ENCODE assay signal across 9 mouse cellular contexts in genomic region chr7:130475970-130476369, GRCm38 (mm10). TPM values are rescaled to one million over a fixed set of nuclear protein-coding genes. Genes with fewer than 3 reads are reported as not detected.
DNase-seq lines count a peak whose midpoint lies in the region; ATAC-seq and TF ChIP-seq lines count a peak whose summit lies in the region.
"Had no signal": no experiment of that assay in that cellular context is flagged by ENCODE, and none has a peak within 500 bp of the region (broad histone marks: within the 10 kb centered on the region; RNA-seq: fewer than 3 reads in every experiment).

No protein-coding gene starts in this region.

- peak; percentile 88 for ATAC-seq in forebrain, embryonic 15.5 days (replicated peaks)

- no peak overlapping the region for H3K4me2 ChIP-seq in forebrain, embryonic 15.5 days (replicated peaks)

- no peaks in the 10 kb centered on the region for H3K27me3 ChIP-seq in spleen, adult 2 months (ENCODE audit: control insufficient read depth, insufficient read depth, low read length)
- H3K27me3 ChIP-seq in forebrain, embryonic 15.5 days: no peaks in the 10 kb centered on the region

- H3K4me3 ChIP-seq in spleen, adult 2 months (ENCODE audit: extremely low read depth, insufficient read depth, insufficient read length): no peak overlapping the region
- H3K4me3 ChIP-seq in forebrain, embryonic 15.5 days: no peak overlapping the region
- H3K4me3 ChIP-seq: erythroblast, embryonic 14.5 days had no signal

- no peak for DNase-seq in spleen, adult 2 months (ENCODE audit: low read depth in 1 of 2, low spot score in 2 of 2)
- DNase-seq in spleen, adult 12 weeks (ENCODE audit: low spot score): no peak
- DNase-seq in cerebellum, adult 11 months: peak; percentile 28
- peak; percentile 35 for DNase-seq in hindlimb bud, embryonic 11.5 days (ENCODE audit: extremely low spot score, low read depth, low spot score)
- peak; percentile 27 to 31 for DNase-seq in layer of hippocampus, postnatal 36 days
- peak; percentile 71 for DNase-seq in lung, postnatal 36 days
- peak; percentile 11 for DNase-seq in right cerebral cortex, postnatal 4 days

- TF ChIP-seq CTCF in spleen, adult 2 months (IDR thresholded peaks at IDR 0.05; ENCODE audit: extremely low read depth, insufficient read depth, insufficient read length, insufficient replicate concordance): peak; percentile 35; the same call in 1 of the 2 replicates

- no peaks in the 10 kb centered on the region for H3K4me1 ChIP-seq in spleen, adult 2 months (ENCODE audit: control insufficient read depth, insufficient read depth, insufficient read length)
- peaks cover 4% of the 10 kb centered on the region for H3K4me1 ChIP-seq in forebrain, embryonic 15.5 days

- H3K9ac ChIP-seq in forebrain, embryonic 15.5 days (replicated peaks): no peak overlapping the region

- H3K9me3 ChIP-seq in forebrain, embryonic 15.5 days: no peaks in the 10 kb centered on the region

- no peak overlapping the region for H3K27ac ChIP-seq in spleen, adult 2 months (ENCODE audit: insufficient read depth, low read length)
- H3K27ac ChIP-seq in forebrain, embryonic 15.5 days (replicated peaks): no peak overlapping the region

- H3K36me3 ChIP-seq in spleen, adult 2 months (ENCODE audit: control insufficient read depth, insufficient read depth, low read length): peaks cover 8% of the 10 kb centered on the region; the same call in 1 of the 2 replicates
- H3K36me3 ChIP-seq in forebrain, embryonic 15.5 days: peaks cover 15% of the 10 kb centered on the region

- 80% methylated on average over 2 of the region's 2 CpGs for WGBS in spleen, adult 2 months
- WGBS in forebrain, embryonic 15.5 days: 35% methylated on average over 2 of the region's 2 CpGs

- no peak for TF ChIP-seq POLR2A in spleen, adult 2 months (IDR thresholded peaks at IDR 0.05; ENCODE audit: low read depth, low read length)

RNA-seq across cellular contexts. Expression of gene Ate1, which starts 44.2 kb away (rescaled TPM):
- polyA plus RNA-seq in spleen, adult 2 months (2012; rRNA removed): 4.2 and 5.3 TPM in 2 replicates
- 87.5 and 96.2 TPM in 2 replicates for polyA plus RNA-seq in forebrain, embryonic 15.5 days (2015; fragmentation: Nextera tagmentation; extraction: Ambion mirVana)
- total RNA-seq in layer of hippocampus, postnatal 36 days (2021): 10 to 100 TPM; 72.8 to 74.0 TPM

Comparison
In these comparisons a context has a peak if more than half of its experiments do, and no peak if none do; other contexts are left out.
1. DNase-seq: peak in cerebellum, adult 11 months (single experiment), hindlimb bud, embryonic 11.5 days (single experiment), layer of hippocampus, postnatal 36 days (2 of 2), lung, postnatal 36 days (single experiment) and right cerebral cortex, postnatal 4 days (single experiment); none in spleen, adult 2 months (0 of 2) and spleen, adult 12 weeks (single experiment).
2. RNA of gene Ate1, which starts 44.2 kb away (polyA plus RNA-seq): 87.5 to 96.2 TPM in forebrain, embryonic 15.5 days; 4.2 to 5.3 TPM in spleen, adult 2 months; every median in the first group is over 10 times any median in the second.